Mouse (Mus musculus) frontal cortex, adult 2 months (tissue): Measurements from ENCODE around the gene Hist1h3h. TPM values are rescaled to one million over a fixed set of nuclear protein-coding genes. Genes with fewer than 3 reads are reported as not detected.

Experiments used
- DNase-seq, 2 experiments: peaks; one replicate each; pipeline ENCODE4 v3.0.0; 2022; ENCODE audit warnings: low spot score in 1 of 2; ENCODE audit errors: extremely low spot score in 1 of 2
- polyA plus RNA-seq: library from polyadenylated mRNA; depleted of rRNA; stranded (reverse); fragments of >200 nt; gene quantifications from 2 replicates; pipeline ENCODE4 v1.2.3, GENCODE M21; 2012

Gene Hist1h3h
- polyA plus RNA-seq, 1 experiment, result 1.8 TPM

DNA sequence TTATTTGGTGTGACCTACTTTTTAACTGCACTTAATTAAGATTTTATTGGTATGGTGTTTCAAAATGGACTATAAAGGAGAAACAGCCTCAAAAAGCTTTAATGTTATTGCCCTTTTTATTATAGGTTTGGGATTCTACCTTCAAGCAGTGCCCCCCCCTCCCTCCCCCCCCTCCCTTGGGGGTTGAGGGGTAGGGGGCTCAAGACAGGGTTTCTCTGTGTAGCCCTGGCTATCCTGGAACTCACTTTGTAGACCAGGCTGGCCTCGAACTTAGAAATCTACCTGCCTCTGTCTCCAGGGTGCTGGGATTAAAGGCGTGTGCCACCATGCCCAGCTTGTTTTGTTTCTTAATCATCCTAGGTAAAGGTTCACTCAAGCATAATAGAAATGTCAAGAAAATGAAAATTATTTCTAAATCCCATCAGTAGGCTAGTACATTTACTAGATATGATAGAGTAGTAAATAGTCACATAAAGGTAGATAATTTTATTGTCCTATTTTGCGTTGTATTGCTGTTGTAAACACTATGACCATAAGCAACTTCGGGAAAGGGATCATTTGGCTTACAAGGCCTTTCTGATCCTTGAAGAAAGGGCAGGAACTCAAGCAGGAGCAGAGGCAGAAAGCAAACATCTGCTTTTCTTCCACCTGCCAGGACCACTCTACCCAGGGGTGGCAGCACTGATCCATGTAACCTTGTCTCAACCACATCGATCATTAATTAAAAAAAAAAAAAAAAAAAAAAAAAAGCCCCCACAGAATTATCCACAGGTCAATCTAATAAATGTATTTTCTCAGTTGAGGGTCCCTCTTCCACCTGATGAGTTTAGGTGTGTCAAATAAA is 5.8 kb downstream of the Hist1h3h start:
- DNase-seq, result no peak

DNA sequence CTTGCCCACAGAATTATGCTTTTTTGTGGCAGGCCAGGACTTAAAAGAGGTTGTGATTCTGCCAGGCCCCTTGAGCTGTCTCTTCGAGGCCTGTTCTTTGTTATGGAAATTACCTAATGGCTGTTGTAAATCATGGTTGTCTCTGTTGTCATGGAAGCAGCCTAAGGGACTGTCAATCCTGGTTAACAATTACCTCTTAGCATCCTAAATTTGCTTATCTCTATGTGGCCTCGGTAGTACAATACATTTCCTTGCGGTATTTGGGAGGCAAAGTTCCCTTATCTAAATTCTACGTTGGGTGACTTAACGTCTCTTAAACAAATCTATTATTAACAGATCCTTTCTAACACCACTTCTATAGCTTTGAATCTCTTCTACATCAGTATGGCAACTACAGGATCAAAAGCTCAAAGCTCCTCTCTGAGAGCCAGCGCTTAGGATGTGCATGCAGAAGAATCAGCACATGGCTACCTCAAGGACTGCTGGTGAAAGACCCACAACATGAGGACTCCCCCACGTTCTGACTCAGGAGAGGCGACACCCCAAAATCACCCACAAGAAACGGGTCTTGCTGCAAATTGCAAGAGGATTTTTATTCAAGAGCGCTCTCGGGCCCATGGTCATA is 10.6 kb downstream of the Hist1h3h start:
- DNase-seq, result no peak

DNA sequence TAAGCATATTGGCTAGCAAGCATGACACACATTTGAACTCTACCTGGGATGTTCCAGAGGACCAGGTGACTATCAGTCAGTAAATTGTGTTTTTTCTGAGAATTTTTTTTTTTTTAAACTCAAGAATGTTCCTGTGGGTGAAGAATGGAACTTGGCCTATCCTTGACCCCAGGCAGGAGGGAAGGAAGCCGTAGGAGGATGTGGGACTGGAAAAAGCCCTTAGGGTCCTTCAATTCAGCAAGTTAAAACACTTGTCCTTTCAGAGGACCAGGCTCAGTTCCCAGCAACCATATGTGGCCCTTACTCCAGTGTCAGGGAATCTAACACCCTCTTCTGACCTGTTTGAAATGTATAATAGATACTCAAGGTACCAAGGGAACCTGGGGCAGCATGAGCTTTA is 12.1 kb downstream of the Hist1h3h start:
- DNase-seq, result no peak

DNA sequence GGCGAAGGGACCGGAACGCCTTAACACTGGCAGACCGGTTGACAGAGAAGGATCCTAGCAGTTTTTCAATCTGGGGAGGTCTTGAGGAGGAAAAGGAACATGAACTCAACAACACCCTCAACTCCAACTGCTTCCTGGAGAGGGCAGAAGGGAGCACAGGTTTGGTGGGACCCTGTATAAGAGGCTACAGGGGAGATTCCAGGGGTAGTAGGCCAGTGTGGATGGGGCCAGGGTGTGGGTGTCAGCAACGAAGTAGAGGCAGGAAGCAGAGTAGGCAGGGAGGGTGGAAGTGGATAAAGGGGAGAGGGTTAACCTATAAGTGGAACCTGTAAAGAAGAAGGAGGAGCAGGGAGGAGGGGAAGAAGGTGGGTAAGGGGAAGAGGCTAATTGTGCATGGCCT is 16.0 kb downstream of the Hist1h3h start:
- no peak for DNase-seq

DNA sequence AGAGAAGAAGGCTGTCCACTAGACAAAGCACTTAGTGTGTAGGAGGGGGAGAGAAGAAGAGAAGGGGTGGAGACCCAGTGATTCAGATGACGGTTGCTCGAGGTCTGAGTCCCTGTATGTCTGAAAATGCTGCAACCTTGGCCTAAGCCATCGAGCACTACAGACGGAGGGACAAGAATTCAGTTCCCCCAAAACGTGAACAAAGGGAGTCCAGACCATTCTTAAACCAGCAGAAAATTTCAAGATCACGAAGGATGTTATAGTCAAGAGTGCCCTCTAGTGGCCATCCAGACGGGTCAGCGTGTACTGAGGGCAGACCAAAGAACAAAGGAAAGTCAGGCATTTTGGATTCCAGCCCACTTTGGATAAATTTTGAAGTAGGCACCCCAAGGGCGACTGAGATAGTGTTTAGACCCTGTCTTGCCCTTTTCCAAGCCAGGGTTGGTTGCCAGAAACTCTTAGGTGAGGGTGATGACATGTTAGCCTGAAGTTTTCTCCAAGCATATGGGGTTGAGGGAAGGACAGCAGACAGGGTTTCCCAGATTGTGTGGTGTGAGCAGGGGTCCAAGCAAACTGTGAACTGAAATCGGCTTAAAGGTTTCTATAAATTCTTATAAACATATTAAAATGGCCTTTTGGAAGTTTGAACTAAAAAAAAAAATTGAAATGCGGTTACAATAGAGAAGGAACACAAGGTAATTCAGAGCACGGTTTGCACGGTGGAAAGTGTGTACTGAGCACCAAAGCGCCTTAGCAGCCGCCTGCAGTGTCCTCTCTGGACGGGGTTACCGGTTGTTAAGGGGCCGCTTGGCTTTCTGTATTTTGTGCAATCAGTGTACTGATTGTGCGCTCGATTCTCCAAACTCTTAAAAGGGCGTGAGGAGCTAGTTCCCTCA is 16.8 kb downstream of the Hist1h3h start:
- peak; percentile 58 to 89 for DNase-seq

DNA sequence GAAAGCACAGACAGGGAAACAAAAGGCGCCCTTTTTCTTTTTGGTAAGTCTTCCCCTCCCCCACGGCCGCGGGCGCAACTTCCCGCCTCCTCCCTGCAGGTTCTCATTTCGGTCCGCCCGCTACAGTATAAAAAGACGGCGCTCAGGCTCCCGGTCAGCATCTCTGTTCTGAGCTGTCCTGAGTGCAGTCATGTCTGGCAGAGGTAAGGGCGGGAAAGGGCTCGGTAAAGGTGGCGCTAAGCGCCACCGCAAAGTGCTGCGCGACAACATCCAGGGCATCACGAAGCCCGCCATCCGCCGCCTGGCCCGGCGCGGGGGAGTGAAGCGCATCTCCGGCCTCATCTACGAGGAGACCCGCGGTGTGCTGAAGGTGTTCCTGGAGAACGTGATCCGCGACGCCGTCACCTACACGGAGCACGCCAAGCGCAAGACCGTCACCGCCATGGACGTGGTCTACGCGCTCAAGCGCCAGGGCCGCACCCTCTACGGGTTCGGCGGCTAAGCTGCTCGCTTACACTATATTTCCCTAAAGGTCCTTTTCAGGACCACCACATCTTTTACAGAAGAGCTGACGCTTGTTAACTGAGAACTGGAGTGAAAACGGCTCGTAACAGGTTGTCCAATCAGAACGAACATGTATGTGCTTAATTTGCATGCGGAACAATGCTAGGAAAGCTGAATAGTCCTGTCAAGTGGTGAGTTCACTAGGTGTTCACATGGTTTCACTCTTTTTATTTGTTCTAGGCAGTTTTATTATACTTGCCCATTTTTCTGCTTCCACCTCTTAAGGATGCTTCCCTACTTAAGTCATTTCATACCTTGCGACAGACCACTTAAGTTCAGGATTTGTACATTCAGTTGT is 17.7 kb downstream of the Hist1h3h start, which contains the start of gene Hist1h4j:
Gene Hist1h4j, plus strand, starts transcription at position 159 of the 862 bp plus-strand sequence.
- DNase-seq, result peak; percentile 72 to 85

DNA sequence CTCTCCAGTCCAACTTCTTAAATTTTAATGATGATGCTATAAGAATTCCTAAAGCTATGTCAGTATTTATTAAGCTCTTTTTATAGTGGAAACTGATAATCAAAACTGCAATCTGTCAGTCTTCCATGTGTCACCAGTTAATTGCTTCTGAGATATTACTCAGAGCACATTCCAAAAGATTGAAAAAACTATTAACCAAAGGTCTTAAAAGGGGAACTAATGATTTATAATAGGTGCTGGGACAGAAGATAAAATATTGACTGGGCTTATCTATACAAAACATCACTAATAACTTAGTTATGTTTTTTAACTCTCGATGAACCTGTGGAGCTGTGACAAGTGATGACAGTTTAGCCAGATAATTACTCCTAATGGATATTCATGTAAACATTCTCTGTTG is 27.5 kb downstream of the Hist1h3h start:
- DNase-seq, result no peak

DNA sequence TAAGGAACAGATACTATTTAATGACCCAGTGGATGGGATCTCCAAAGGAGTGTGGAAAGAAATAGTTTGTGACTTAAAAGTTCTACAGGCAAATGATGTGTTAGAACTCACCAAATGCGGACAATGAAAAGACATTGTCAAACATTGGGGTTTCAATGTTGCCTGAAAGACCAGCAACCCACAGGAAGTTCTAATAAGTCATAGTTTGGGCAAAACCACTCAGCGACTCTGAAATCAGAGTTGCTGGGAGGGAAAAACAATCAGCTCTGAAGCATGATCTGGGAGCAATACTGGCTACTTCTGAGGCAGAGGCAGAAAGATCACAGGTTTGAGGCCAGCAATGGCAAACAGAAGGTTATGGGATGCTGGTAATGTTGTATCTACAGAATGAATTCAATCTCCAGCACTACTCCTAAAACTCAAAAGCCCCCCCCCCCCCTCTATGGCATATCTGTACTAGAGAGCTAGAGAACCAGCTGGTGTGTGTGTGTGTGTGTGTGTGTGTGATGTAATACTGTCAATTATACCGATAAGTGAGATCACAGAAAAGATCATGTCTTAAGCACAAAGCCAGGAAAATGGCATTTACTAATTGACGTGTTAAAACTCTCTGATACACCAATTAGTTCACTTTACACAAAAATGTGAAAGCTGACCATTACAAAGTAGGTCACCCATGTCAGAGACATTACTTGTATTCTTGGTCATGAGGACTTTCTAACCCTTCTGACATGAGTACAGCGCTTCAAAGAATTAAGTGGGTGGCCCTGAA is 32.1 kb downstream of the Hist1h3h start:
- DNase-seq, result no peak

DNA sequence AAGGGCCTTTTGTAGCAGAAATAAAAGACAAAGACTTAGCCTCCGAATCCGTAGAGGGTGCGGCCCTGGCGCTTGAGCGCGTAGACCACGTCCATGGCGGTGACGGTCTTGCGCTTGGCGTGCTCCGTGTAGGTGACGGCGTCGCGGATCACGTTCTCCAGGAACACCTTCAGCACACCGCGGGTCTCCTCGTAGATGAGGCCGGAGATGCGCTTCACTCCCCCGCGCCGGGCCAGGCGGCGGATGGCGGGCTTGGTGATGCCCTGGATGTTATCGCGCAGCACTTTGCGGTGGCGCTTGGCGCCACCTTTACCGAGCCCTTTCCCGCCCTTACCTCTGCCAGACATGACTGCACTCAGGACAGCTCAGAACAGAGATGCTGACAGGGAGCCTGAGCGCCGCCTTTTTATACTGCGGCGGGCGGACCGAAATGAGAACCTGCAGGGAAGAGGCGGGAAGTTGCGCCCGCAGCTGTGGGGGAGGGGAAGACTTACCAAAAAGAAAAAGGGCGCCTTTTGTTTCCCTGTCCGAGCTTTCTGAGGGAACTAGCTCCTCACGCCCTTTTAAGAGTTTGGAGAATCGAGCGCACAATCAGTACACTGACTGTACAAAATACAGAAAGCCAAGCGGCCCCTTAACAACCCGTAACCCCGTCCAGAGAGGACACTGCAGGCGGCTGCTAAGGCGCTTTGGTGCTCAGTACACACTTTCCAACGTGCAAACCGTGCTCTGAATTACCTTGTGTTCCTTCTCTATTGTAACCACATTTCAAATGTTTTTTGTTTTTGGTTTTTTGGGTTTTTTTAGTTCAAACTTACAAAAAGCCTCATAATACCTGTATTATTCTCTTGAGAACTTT is 32.9 kb downstream of the Hist1h3h start, which contains the start of gene Hist1h4k:
Gene Hist1h4k, minus strand, starts transcription at position 347 of the 859 bp plus-strand sequence.
- DNase-seq, result peak; percentile 87 to 96

DNA sequence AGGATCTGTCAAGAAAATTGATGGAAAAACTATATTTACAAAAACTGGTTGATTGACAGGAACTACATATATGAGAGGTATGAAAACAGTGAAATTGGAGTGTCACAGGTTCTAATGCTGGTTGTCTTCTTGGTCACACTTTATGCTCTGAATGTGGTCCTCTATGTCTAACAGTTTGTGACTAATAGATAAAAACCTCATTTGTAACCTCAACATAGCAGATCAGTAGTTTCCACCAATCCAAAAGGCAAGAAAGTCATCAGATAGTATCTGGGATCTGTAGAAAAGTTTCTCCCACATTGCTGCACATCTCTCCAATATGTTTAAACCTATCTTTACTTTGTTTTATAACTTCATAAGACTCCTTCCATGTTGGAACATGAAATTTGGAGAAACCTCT is 34.0 kb downstream of the Hist1h3h start:
- DNase-seq, result no peak

DNA sequence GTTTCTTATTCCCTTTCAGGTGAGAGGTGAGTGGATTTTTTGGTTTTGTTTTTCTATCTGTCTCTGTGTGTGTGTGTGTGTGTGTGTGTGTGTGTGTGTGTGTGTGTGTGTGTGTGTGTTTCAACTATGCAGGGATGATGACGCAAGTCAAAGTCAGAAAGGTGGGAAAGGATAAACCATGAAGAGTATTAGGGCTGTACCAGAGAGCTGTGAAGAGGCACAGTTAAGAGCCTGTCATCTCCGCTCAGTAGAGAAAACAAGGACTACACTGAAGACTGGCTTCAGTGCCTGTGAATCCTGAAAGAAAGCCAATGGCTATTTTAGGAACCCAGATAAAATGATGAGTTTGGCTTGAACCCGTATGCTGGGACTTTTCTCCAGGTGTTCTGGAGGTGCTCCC is 34.4 kb downstream of the Hist1h3h start:
- DNase-seq, result no peak

DNA sequence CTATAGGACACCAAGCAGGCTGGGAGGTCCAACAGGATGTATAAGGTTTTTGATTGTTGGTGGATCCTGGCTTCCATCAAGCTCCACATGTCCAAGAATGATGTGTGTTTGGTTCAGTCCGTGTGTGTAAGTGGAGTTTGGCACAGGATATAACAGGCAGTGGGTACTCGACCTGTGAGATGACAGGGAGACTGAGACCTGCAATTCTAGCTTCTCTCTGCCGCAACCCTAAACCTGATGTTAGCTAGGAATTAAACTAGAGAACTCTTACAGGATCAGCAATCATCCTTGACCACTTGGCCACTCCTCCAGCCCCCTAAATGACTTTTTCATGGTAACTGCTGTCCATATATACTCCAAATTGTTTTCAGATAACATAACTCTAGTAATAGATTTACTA is 34.9 kb downstream of the Hist1h3h start:
- DNase-seq, result no peak

DNA sequence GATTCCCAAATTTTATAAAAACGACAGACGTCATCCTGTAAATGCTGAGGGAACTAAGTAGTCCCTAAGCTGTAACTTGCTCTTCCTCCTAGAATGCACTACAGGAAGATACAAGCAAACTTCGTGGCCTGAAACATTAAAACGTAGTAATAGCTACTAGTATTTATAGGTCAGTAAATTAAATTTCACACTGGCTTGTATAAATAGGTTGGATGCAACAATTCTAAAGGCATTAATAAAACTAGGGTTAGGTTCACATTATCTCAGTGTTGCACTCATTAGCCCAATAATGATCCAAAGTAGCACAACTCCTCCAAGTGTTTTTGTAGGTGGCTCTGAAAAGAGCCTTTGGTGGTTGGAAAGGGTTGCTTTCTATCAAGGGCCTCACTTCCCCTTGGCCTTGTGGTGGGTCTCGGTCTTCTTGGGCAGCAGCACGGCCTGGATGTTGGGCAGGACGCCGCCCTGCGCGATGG is 35.6 kb downstream of the Hist1h3h start:
- DNase-seq, result peak in 1 of 2 experiments; percentile 15

DNA sequence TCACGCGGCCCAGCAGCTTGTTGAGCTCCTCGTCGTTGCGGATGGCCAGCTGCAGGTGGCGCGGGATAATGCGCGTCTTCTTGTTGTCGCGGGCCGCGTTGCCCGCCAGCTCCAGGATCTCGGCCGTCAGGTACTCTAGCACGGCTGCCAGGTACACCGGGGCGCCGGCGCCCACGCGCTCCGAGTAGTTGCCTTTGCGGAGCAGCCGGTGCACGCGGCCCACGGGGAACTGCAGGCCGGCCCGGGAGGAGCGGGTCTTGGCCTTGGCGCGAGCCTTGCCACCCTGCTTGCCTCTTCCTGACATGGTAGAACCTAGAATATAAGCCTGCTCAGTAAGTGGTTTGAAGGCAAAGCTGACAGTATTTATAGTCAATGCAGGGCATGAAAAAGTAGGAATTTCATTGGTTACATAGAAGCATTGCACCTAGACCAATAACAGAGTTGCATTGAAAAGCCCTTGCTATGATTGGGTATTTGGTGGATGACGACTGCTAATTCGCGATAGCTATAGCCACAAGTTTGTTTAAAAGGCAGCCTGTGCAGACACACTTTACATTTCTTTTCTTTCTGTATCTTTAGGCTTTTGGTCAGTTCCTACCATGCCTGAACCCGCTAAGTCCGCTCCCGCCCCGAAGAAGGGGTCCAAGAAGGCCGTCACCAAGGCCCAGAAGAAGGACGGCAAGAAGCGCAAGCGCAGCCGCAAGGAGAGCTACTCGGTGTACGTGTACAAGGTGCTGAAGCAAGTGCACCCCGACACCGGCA is 36.2 kb downstream of the Hist1h3h start, which contains the start of the genes Hist1h2ak and Hist1h2bn:
Gene Hist1h2ak, minus strand, starts transcription at position 304 of the 762 bp plus-strand sequence.
Gene Hist1h2bn, plus strand, starts transcription at position 600 of the 762 bp plus-strand sequence.
- DNase-seq, result peak; percentile 88 to 93

DNA sequence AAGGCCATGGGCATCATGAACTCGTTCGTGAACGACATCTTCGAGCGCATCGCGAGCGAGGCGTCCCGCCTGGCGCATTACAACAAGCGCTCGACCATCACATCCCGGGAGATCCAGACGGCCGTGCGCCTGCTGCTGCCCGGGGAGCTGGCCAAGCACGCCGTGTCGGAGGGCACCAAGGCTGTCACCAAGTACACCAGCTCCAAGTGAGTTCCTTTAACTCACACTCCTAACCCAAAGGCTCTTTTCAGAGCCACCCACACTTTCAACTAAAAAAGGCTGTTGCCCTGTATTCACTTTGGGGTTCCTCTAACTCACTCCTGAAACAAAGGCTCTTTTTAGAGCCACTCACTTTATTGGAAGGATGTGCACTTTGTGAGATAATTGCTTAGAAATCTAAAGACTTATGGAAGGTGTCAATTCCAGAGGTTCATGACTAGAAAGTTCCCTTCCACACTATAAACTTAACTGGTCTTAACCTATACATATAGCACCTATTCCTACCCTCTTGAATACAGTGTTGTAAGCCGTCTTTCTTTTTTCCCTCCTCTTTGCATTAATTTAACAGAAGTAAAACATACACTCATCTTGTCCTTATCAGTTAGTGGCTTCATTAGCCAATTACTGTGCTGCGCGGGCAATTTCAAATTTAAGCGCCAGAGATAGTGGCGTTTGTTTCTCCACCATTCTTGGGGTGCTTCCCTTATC is 37.0 kb downstream of the Hist1h3h start:
- DNase-seq, result peak in 1 of 2 experiments; percentile 51

DNA sequence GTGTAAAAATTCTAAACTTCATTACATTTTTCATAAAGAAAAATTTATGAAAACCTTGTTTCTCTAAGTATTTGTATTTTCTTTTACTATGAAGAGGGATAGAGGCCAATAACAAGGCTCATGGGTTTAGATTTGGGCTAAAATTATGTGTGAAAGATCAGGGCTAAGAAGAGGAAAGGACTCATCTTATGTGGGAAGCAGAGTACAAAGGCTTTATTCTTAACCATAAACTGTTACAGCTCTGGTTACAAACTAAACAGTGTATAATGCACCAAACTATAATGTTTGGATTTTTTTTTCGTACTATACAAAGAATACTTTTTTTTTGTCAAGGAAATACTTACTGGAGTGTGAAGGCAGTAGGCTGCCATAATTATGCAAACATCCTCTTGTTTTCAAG is 38.2 kb downstream of the Hist1h3h start:
- no peak for DNase-seq
